Comparison of ENCODE assay signal across 18 mouse cellular contexts in the genomic region with DNA sequence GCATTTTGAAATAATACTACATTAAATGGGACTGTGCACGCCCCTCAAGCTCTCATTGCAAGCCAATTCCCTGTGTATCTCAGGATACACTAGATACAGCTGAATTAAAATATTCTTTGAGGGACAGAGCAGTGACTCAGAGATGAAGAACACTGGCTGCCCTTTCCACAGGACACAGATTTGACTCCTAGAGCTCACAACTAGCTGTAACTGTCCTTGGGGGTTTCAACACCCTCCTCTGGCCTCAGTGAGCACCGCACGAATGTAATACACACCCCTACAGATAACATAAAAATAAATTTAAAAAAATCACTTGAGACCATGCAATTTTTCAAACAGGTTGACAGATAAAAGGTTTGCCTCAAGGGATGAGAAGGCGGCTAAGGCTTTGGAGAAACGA. TPM values are rescaled to one million over a fixed set of nuclear protein-coding genes. Genes with fewer than 3 reads are reported as not detected.
DNase-seq lines count a peak whose midpoint lies in the region; ATAC-seq and TF ChIP-seq lines count a peak whose summit lies in the region.
"Had no signal": no experiment of that assay in that cellular context is flagged by ENCODE, and none has a peak within 500 bp of the region (broad histone marks: within the 10 kb centered on the region; RNA-seq: fewer than 3 reads in every experiment).

No protein-coding gene starts in this region.

- no peak overlapping the region for H3K27ac ChIP-seq in embryonic facial prominence, embryonic 12.5 days
- no peak overlapping the region for H3K27ac ChIP-seq in embryonic facial prominence, embryonic 10.5 days (replicated peaks)
- no peak overlapping the region for H3K27ac ChIP-seq in hindbrain, embryonic 15.5 days (replicated peaks)
- H3K27ac ChIP-seq in hindbrain, postnatal 0 days: no peak overlapping the region
- H3K27ac ChIP-seq in stomach, embryonic 14.5 days (ENCODE audit: low read length): no peak overlapping the region
- H3K27ac ChIP-seq in stomach, postnatal 0 days (replicated peaks): no peak overlapping the region
- no peak overlapping the region for H3K27ac ChIP-seq in embryonic facial prominence, embryonic 13.5 days
- H3K27ac ChIP-seq: forebrain, embryonic 13.5 days; hindbrain, embryonic 12.5 days had no signal

- H3K4me3 ChIP-seq in embryonic facial prominence, embryonic 12.5 days: no peak overlapping the region
- no peak overlapping the region for H3K4me3 ChIP-seq in embryonic facial prominence, embryonic 10.5 days
- H3K4me3 ChIP-seq in hindbrain, embryonic 15.5 days: no peak overlapping the region
- H3K4me3 ChIP-seq in hindbrain, postnatal 0 days (ENCODE audit: low read length): no peak overlapping the region
- no peak overlapping the region for H3K4me3 ChIP-seq in stomach, embryonic 14.5 days (ENCODE audit: low read depth, low read length)
- H3K4me3 ChIP-seq in stomach, postnatal 0 days (ENCODE audit: low read depth, low read length): no peak overlapping the region
- no peak overlapping the region for H3K4me3 ChIP-seq in embryonic facial prominence, embryonic 13.5 days
- H3K4me3 ChIP-seq: forebrain, embryonic 13.5 days; hindbrain, embryonic 12.5 days had no signal

- no peak for ATAC-seq in embryonic facial prominence, embryonic 12.5 days (ENCODE audit: insufficient number of reproducible peaks, insufficient read depth, low FRiP score, low TSS enrichment)
- ATAC-seq in hindbrain, embryonic 15.5 days (ENCODE audit: low FRiP score, low read depth): no peak
- ATAC-seq in hindbrain, postnatal 0 days: no peak
- ATAC-seq in stomach, embryonic 14.5 days (ENCODE audit: insufficient number of reproducible peaks, insufficient read depth, low FRiP score, low read depth): no peak
- no peak for ATAC-seq in stomach, postnatal 0 days (ENCODE audit: low FRiP score, low TSS enrichment)
- no peak for ATAC-seq in embryonic facial prominence, embryonic 13.5 days (ENCODE audit: insufficient number of reproducible peaks, insufficient read depth, low FRiP score, low TSS enrichment, low read depth)
- ATAC-seq: forebrain, embryonic 13.5 days; forebrain, postnatal 0 days; intestine, embryonic 16.5 days had no signal

- H3K36me3 ChIP-seq in embryonic facial prominence, embryonic 12.5 days: no peaks in the 10 kb centered on the region
- H3K36me3 ChIP-seq in embryonic facial prominence, embryonic 10.5 days (replicated peaks): no peaks in the 10 kb centered on the region
- no peaks in the 10 kb centered on the region for H3K36me3 ChIP-seq in hindbrain, embryonic 15.5 days
- no peaks in the 10 kb centered on the region for H3K36me3 ChIP-seq in hindbrain, postnatal 0 days (ENCODE audit: insufficient read depth, low read length)
- H3K36me3 ChIP-seq in stomach, embryonic 14.5 days (ENCODE audit: control insufficient read depth, insufficient read depth, low read length): no peaks in the 10 kb centered on the region
- H3K36me3 ChIP-seq in stomach, postnatal 0 days (ENCODE audit: control insufficient read depth, insufficient read depth, low read length): no peaks in the 10 kb centered on the region
- H3K36me3 ChIP-seq in embryonic facial prominence, embryonic 13.5 days: no peaks in the 10 kb centered on the region
- H3K36me3 ChIP-seq: G1E; hindbrain, embryonic 12.5 days had no signal

- no peak for DNase-seq in embryonic facial prominence, embryonic 10.5 days (ENCODE audit: low spot score)
- no peak for DNase-seq in hindbrain, postnatal 0 days (ENCODE audit: low spot score)
- DNase-seq in stomach, postnatal 0 days (ENCODE audit: low spot score): no peak
- DNase-seq in layer of hippocampus, postnatal 25 days (ENCODE audit: extremely low spot score in 1 of 2, low spot score in 1 of 2): no peak
- DNase-seq: cerebellum, adult 2 months; cerebellum, postnatal 10 days; forebrain, postnatal 0 days; gastrocnemius, postnatal 14 days; kidney, adult 2 months had no signal

- WGBS in embryonic facial prominence, embryonic 12.5 days: 57% methylated on average over 5 of the region's 5 CpGs
- WGBS in embryonic facial prominence, embryonic 10.5 days: 57% methylated on average over 5 of the region's 5 CpGs
- WGBS in hindbrain, embryonic 15.5 days: 60% methylated on average over 5 of the region's 5 CpGs
- 52% methylated on average over 5 of the region's 5 CpGs for WGBS in hindbrain, postnatal 0 days
- WGBS in stomach, embryonic 14.5 days: 45% methylated on average over 5 of the region's 5 CpGs
- 42% methylated on average over 5 of the region's 5 CpGs for WGBS in stomach, postnatal 0 days
- WGBS in embryonic facial prominence, embryonic 13.5 days: 48% methylated on average over 5 of the region's 5 CpGs

- H3K9ac ChIP-seq in embryonic facial prominence, embryonic 12.5 days: no peak overlapping the region
- no peak overlapping the region for H3K9ac ChIP-seq in hindbrain, embryonic 15.5 days
- no peak overlapping the region for H3K9ac ChIP-seq in hindbrain, postnatal 0 days (replicated peaks; ENCODE audit: low read length)
- no peak overlapping the region for H3K9ac ChIP-seq in stomach, embryonic 14.5 days (replicated peaks; ENCODE audit: low read depth, low read length)
- no peak overlapping the region for H3K9ac ChIP-seq in stomach, postnatal 0 days (ENCODE audit: low read length)
- H3K9ac ChIP-seq in embryonic facial prominence, embryonic 13.5 days: no peak overlapping the region
- H3K9ac ChIP-seq: forebrain, embryonic 13.5 days; forebrain, postnatal 0 days; hindbrain, embryonic 12.5 days had no signal

- peak overlapping the region; percentile 17; the same call in 1 of the 2 replicates for H3K4me2 ChIP-seq in embryonic facial prominence, embryonic 12.5 days (replicated peaks)
- 0 out of 2 replicates have a peak overlapping the region, but pooled peaks have one; percentile 17 for H3K4me2 ChIP-seq in hindbrain, embryonic 15.5 days
- H3K4me2 ChIP-seq in hindbrain, postnatal 0 days (ENCODE audit: low read depth, low read length): no peak overlapping the region
- H3K4me2 ChIP-seq in stomach, embryonic 14.5 days (replicated peaks; ENCODE audit: low read depth, low read length): 0 out of 2 replicates have a peak overlapping the region, but pooled peaks have one; percentile 7
- H3K4me2 ChIP-seq in stomach, postnatal 0 days (replicated peaks; ENCODE audit: low read depth): no peak overlapping the region
- H3K4me2 ChIP-seq in embryonic facial prominence, embryonic 13.5 days: peak overlapping the region; percentile 30; the same call in 1 of the 2 replicates
- H3K4me2 ChIP-seq: forebrain, embryonic 13.5 days; hindbrain, embryonic 12.5 days had no signal

- no peak for TF ChIP-seq CTCF in hindbrain, postnatal 0 days (IDR thresholded peaks at IDR 0.05; ENCODE audit: low read depth)
- no peak for TF ChIP-seq CTCF in stomach, postnatal 0 days (IDR thresholded peaks at IDR 0.05; ENCODE audit: low read depth)

- peaks cover 4% of the 10 kb centered on the region; the same call in 1 of the 2 replicates for H3K4me1 ChIP-seq in embryonic facial prominence, embryonic 12.5 days
- H3K4me1 ChIP-seq in embryonic facial prominence, embryonic 10.5 days: peaks cover 4% of the 10 kb centered on the region; the same call in 1 of the 2 replicates
- H3K4me1 ChIP-seq in hindbrain, embryonic 15.5 days (replicated peaks): no peaks in the 10 kb centered on the region
- no peaks in the 10 kb centered on the region for H3K4me1 ChIP-seq in hindbrain, postnatal 0 days (ENCODE audit: insufficient read depth, low read length)
- no peaks in the 10 kb centered on the region for H3K4me1 ChIP-seq in stomach, embryonic 14.5 days (ENCODE audit: control insufficient read depth, insufficient read depth, low read length)
- no peaks in the 10 kb centered on the region for H3K4me1 ChIP-seq in stomach, postnatal 0 days (replicated peaks; ENCODE audit: control insufficient read depth, insufficient read depth)
- H3K4me1 ChIP-seq in embryonic facial prominence, embryonic 13.5 days: no peaks in the 10 kb centered on the region
- H3K4me1 ChIP-seq: forebrain, embryonic 13.5 days; hindbrain, embryonic 12.5 days had no signal

- no peaks in the 10 kb centered on the region for H3K27me3 ChIP-seq in embryonic facial prominence, embryonic 12.5 days
- peaks cover 4% of the 10 kb centered on the region; the same call in 1 of the 2 replicates for H3K27me3 ChIP-seq in embryonic facial prominence, embryonic 10.5 days (replicated peaks; ENCODE audit: low read depth, poor library complexity, severe bottlenecking)
- H3K27me3 ChIP-seq in hindbrain, embryonic 15.5 days: no peaks in the 10 kb centered on the region
- H3K27me3 ChIP-seq in hindbrain, postnatal 0 days (ENCODE audit: insufficient read depth, low read length): no peaks in the 10 kb centered on the region
- no peaks in the 10 kb centered on the region for H3K27me3 ChIP-seq in stomach, embryonic 14.5 days (ENCODE audit: control insufficient read depth, insufficient read depth, low read length)
- no peaks in the 10 kb centered on the region for H3K27me3 ChIP-seq in stomach, postnatal 0 days (ENCODE audit: control insufficient read depth, insufficient read depth, low read length)
- H3K27me3 ChIP-seq in embryonic facial prominence, embryonic 13.5 days: no peaks in the 10 kb centered on the region; the same call in 1 of the 2 replicates
- H3K27me3 ChIP-seq: forebrain, embryonic 13.5 days; hindbrain, embryonic 12.5 days had no signal

- TF ChIP-seq EP300 in stomach, postnatal 0 days (optimal IDR thresholded peaks at IDR 0.05): no peak

- no peaks in the 10 kb centered on the region for H3K9me3 ChIP-seq in embryonic facial prominence, embryonic 12.5 days
- no peaks in the 10 kb centered on the region for H3K9me3 ChIP-seq in embryonic facial prominence, embryonic 10.5 days
- no peaks in the 10 kb centered on the region for H3K9me3 ChIP-seq in hindbrain, embryonic 15.5 days
- H3K9me3 ChIP-seq in hindbrain, postnatal 0 days (ENCODE audit: low read length): no peaks in the 10 kb centered on the region
- no peaks in the 10 kb centered on the region for H3K9me3 ChIP-seq in stomach, embryonic 14.5 days (ENCODE audit: control insufficient read depth, low read depth, low read length)
- H3K9me3 ChIP-seq in stomach, postnatal 0 days (ENCODE audit: control insufficient read depth, low read length): no peaks in the 10 kb centered on the region
- no peaks in the 10 kb centered on the region for H3K9me3 ChIP-seq in embryonic facial prominence, embryonic 13.5 days
- H3K9me3 ChIP-seq: forebrain, embryonic 13.5 days; G1E; hindbrain, embryonic 12.5 days had no signal

RNA-seq across cellular contexts. Expression of a gene that starts 10.2 kb away (rescaled TPM):
- polyA plus RNA-seq in embryonic facial prominence, embryonic 12.5 days (2016; fragmentation: Nextera tagmentation; extraction: Ambion mirVana): 2.0 and 2.1 TPM in 2 replicates
- polyA plus RNA-seq in embryonic facial prominence, embryonic 10.5 days (2016; fragmentation: Nextera tagmentation; extraction: Ambion mirVana): 1.6 and 1.8 TPM in 2 replicates
- polyA plus RNA-seq in hindbrain, embryonic 15.5 days (2015; fragmentation: Nextera tagmentation; extraction: Ambion mirVana): 1.6 TPM in 2 replicates
- 0.25 and 0.52 TPM in 2 replicates for total RNA-seq in hindbrain, postnatal 0 days (2014; rRNA removed)
- 2.7 and 2.8 TPM in 2 replicates for polyA plus RNA-seq in hindbrain, postnatal 0 days (2015; fragmentation: Nextera tagmentation; extraction: Ambion mirVana)
- 3.2 and 4.0 TPM in 2 replicates for polyA plus RNA-seq in stomach, embryonic 14.5 days (2014; fragmentation: Nextera tagmentation; extraction: Ambion mirVana)
- 3.5 and 4.9 TPM in 2 replicates for polyA plus RNA-seq in stomach, postnatal 0 days (2015; fragmentation: Nextera tagmentation; extraction: Ambion mirVana)
- polyA plus RNA-seq in embryonic facial prominence, embryonic 13.5 days (2015; fragmentation: Nextera tagmentation; extraction: Ambion mirVana): 3.9 and 4.8 TPM in 2 replicates
- 1 to 10 TPM in 1 of 2 experiments, under 1 TPM in 1; 0.92 to 1.5 TPM for total RNA-seq in layer of hippocampus, postnatal 25 days (2021)
- total RNA-seq: heart, postnatal 25 days had no signal
- polyA plus RNA-seq: G1E had no signal

RNA-seq across cellular contexts. Expression of a gene that starts 23.6 kb away (rescaled TPM):
- 4.4 and 5.6 TPM in 2 replicates for polyA plus RNA-seq in embryonic facial prominence, embryonic 12.5 days (2016; fragmentation: Nextera tagmentation; extraction: Ambion mirVana)
- polyA plus RNA-seq in embryonic facial prominence, embryonic 10.5 days (2016; fragmentation: Nextera tagmentation; extraction: Ambion mirVana): 5.4 and 5.9 TPM in 2 replicates
- 7.3 and 8.7 TPM in 2 replicates for polyA plus RNA-seq in hindbrain, embryonic 15.5 days (2015; fragmentation: Nextera tagmentation; extraction: Ambion mirVana)
- total RNA-seq in hindbrain, postnatal 0 days (2014; rRNA removed): 9.6 and 17.2 TPM in 2 replicates
- polyA plus RNA-seq in hindbrain, postnatal 0 days (2015; fragmentation: Nextera tagmentation; extraction: Ambion mirVana): 11.1 and 13.8 TPM in 2 replicates
- 9.5 and 9.9 TPM in 2 replicates for polyA plus RNA-seq in stomach, embryonic 14.5 days (2014; fragmentation: Nextera tagmentation; extraction: Ambion mirVana)
- polyA plus RNA-seq in stomach, postnatal 0 days (2015; fragmentation: Nextera tagmentation; extraction: Ambion mirVana): 18.8 and 18.9 TPM in 2 replicates
- polyA plus RNA-seq in embryonic facial prominence, embryonic 13.5 days (2015; fragmentation: Nextera tagmentation; extraction: Ambion mirVana): 5.8 and 8.9 TPM in 2 replicates
- total RNA-seq in layer of hippocampus, postnatal 25 days (2021): 100 to 1,000 TPM; 106 to 116 TPM

RNA-seq across cellular contexts. Expression of a gene that starts 57.5 kb away (rescaled TPM):
- polyA plus RNA-seq in embryonic facial prominence, embryonic 12.5 days (2016; fragmentation: Nextera tagmentation; extraction: Ambion mirVana): 11.0 and 11.7 TPM in 2 replicates
- polyA plus RNA-seq in embryonic facial prominence, embryonic 10.5 days (2016; fragmentation: Nextera tagmentation; extraction: Ambion mirVana): 9.4 and 10.0 TPM in 2 replicates
- polyA plus RNA-seq in hindbrain, embryonic 15.5 days (2015; fragmentation: Nextera tagmentation; extraction: Ambion mirVana): 3.7 and 3.9 TPM in 2 replicates
- 3.3 and 3.6 TPM in 2 replicates for total RNA-seq in hindbrain, postnatal 0 days (2014; rRNA removed)
- polyA plus RNA-seq in hindbrain, postnatal 0 days (2015; fragmentation: Nextera tagmentation; extraction: Ambion mirVana): 3.0 and 3.1 TPM in 2 replicates
- 11.8 and 12.1 TPM in 2 replicates for polyA plus RNA-seq in stomach, embryonic 14.5 days (2014; fragmentation: Nextera tagmentation; extraction: Ambion mirVana)
- polyA plus RNA-seq in stomach, postnatal 0 days (2015; fragmentation: Nextera tagmentation; extraction: Ambion mirVana): 4.8 and 5.0 TPM in 2 replicates
- 11.3 and 11.6 TPM in 2 replicates for polyA plus RNA-seq in embryonic facial prominence, embryonic 13.5 days (2015; fragmentation: Nextera tagmentation; extraction: Ambion mirVana)
- 1 to 10 TPM; 7.0 to 8.3 TPM for total RNA-seq in layer of hippocampus, postnatal 25 days (2021)

RNA-seq across cellular contexts. Expression of a gene that starts 58.1 kb away (rescaled TPM):
- polyA plus RNA-seq in embryonic facial prominence, embryonic 12.5 days (2016; fragmentation: Nextera tagmentation; extraction: Ambion mirVana): 20.6 and 22.4 TPM in 2 replicates
- 14.6 and 17.7 TPM in 2 replicates for polyA plus RNA-seq in embryonic facial prominence, embryonic 10.5 days (2016; fragmentation: Nextera tagmentation; extraction: Ambion mirVana)
- polyA plus RNA-seq in hindbrain, embryonic 15.5 days (2015; fragmentation: Nextera tagmentation; extraction: Ambion mirVana): 13.1 and 14.1 TPM in 2 replicates
- total RNA-seq in hindbrain, postnatal 0 days (2014; rRNA removed): 20.5 and 25.2 TPM in 2 replicates
- polyA plus RNA-seq in hindbrain, postnatal 0 days (2015; fragmentation: Nextera tagmentation; extraction: Ambion mirVana): 12.1 and 12.7 TPM in 2 replicates
- polyA plus RNA-seq in stomach, embryonic 14.5 days (2014; fragmentation: Nextera tagmentation; extraction: Ambion mirVana): 17.5 and 18.9 TPM in 2 replicates
- polyA plus RNA-seq in stomach, postnatal 0 days (2015; fragmentation: Nextera tagmentation; extraction: Ambion mirVana): 7.0 and 7.4 TPM in 2 replicates
- 20.1 and 22.3 TPM in 2 replicates for polyA plus RNA-seq in embryonic facial prominence, embryonic 13.5 days (2015; fragmentation: Nextera tagmentation; extraction: Ambion mirVana)
- total RNA-seq in layer of hippocampus, postnatal 25 days (2021): 10 to 100 TPM; 20.2 to 21.4 TPM

Comparison
In these comparisons a context has a peak if more than half of its experiments do, and no peak if none do; other contexts are left out.
1. H3K4me2 ChIP-seq: peak in embryonic facial prominence, embryonic 12.5 days (single experiment), hindbrain, embryonic 15.5 days (single experiment), stomach, embryonic 14.5 days (single experiment) and embryonic facial prominence, embryonic 13.5 days (single experiment); none in hindbrain, postnatal 0 days (single experiment) and stomach, postnatal 0 days (single experiment).